Mouse (Mus musculus) cerebellum, adult 2 months (tissue): ENCODE measurements around the gene Mindy2.

Source experiments
- CTCF ChIP-seq: fragments of 200-500 bp; IDR thresholded peaks from 2 replicates; pipeline ENCODE4 v1.5.1; 2011; ENCODE audit warnings: low read depth, mild to moderate bottlenecking, control low read depth, low read length, moderate library complexity, borderline replicate concordance; ENCODE audit not compliant: insufficient read depth
- POLR2A ChIP-seq: fragments of 200-500 bp; IDR thresholded peaks from 2 replicates; pipeline ENCODE4 v1.6.1; 2011; ENCODE audit warnings: low read length, control low read depth, borderline replicate concordance; ENCODE audit not compliant: insufficient read depth

- no peak for TF ChIP-seq CTCF
- no peak for TF ChIP-seq POLR2A
Observed at GRCm38 (mm10) chr9:70570351-70570750, 86.6 kb downstream of the Mindy2 start.
